Mouse (Mus musculus): ENCODE measurements around the gene Gabpa. TPM values are rescaled to one million over a fixed set of nuclear protein-coding genes. Genes with fewer than 3 reads are reported as not detected.

The Gabpa gene
- 30.6 and 32.0 TPM in 2 replicates for polyA plus RNA-seq (2015; fragmentation: Nextera tagmentation; extraction: Ambion mirVana)

DNA sequence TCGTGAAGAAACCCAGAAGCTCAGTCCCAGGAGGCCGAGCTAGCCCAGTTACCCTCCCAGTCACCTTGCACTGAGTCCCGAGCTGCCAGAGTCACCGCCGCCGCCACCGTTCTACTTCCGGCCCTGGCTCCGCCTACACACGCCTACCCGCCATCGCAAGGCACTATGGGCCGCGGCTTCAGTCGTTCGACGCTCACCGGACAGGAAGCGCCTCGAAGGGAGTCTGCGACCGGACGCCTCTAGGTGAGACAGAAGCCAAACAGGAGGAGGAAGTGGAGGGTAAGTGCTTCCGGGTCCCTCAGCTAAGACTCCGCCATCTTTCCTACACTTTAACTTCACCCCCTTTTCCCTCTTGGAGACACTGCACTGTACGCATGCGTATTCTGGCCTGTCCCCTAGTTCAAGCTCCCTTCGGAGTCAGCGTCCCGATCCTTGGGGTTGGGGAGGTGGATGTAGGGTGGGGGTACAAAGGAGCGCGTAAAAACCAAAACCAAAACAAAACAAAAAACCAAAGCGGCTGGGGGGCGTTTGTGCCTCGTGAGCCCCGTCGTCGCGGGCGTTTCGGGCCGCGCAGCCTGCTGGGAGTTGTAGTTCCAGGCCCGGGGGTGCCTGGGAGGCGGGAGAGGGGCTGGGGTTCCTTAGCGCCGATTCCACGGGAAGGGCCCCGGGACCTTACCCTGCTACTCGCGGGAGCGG, at the start of gene Gabpa:
Gabpa (plus strand) TSS at position 181 of the 696 bp plus-strand sequence.
- Histone ChIP-seq H3K36me3 (peaks cover 27% of the 10 kb centered on the region), H3K27ac (peak within 1 kb of the TSS; percentile 99), H3K9ac (peak within 1 kb of the TSS; percentile 99), H3K4me3 (peak within 1 kb of the TSS; percentile 98), H3K27me3 (no peaks in the 10 kb centered on the region), H3K4me1 (peaks cover 28% of the 10 kb centered on the region), H3K4me2 (peak within 1 kb of the TSS; percentile 57), H3K9me3 (no peaks in the 10 kb centered on the region)
- peak; percentile 94 for ATAC-seq (ENCODE audit: insufficient number of reproducible peaks, low FRiP score, low TSS enrichment, low read depth)
- WGBS: under 1% methylated on average over 49 of the region's 52 CpGs

- H3K4me3 ChIP-seq: no peak overlapping the region
- H3K4me1 ChIP-seq: no peaks in the 10 kb centered on the region
- no peak overlapping the region for H3K4me2 ChIP-seq
- ATAC-seq (ENCODE audit: insufficient number of reproducible peaks, low FRiP score, low TSS enrichment, low read depth): no peak
- no peak overlapping the region for H3K27ac ChIP-seq
- no peak overlapping the region for H3K9ac ChIP-seq
- WGBS: 19% methylated on average over 7 of the region's 7 CpGs
- no peaks in the 10 kb centered on the region for H3K27me3 ChIP-seq
- no peaks in the 10 kb centered on the region for H3K36me3 ChIP-seq
- H3K9me3 ChIP-seq: no peaks in the 10 kb centered on the region
Observed at GRCm38 (mm10) chr16:84784966-84785365, 49.8 kb upstream of the Gabpa start.

- H3K27me3 ChIP-seq: no peaks in the 10 kb centered on the region
- no peaks in the 10 kb centered on the region for H3K4me1 ChIP-seq
- H3K27ac ChIP-seq: no peak overlapping the region
- H3K36me3 ChIP-seq: no peaks in the 10 kb centered on the region
- no peak for ATAC-seq (ENCODE audit: insufficient number of reproducible peaks, low FRiP score, low TSS enrichment, low read depth)
- no peak overlapping the region for H3K4me2 ChIP-seq
- H3K9ac ChIP-seq: no peak overlapping the region
- no peak overlapping the region for H3K4me3 ChIP-seq
- H3K9me3 ChIP-seq: no peaks in the 10 kb centered on the region
- 76% methylated on average over 2 of the region's 2 CpGs for WGBS
Observed at GRCm38 (mm10) chr16:84790595-84791165, 44.0 kb upstream of the Gabpa start.

- WGBS: 83% methylated on average over 14 of the region's 14 CpGs
- H3K36me3 ChIP-seq: no peaks in the 10 kb centered on the region
- no peak for ATAC-seq (ENCODE audit: insufficient number of reproducible peaks, low FRiP score, low TSS enrichment, low read depth)
- H3K4me1 ChIP-seq: no peaks in the 10 kb centered on the region
- no peaks in the 10 kb centered on the region for H3K9me3 ChIP-seq
- no peak overlapping the region for H3K9ac ChIP-seq
- H3K4me2 ChIP-seq: no peak overlapping the region
- no peaks in the 10 kb centered on the region for H3K27me3 ChIP-seq
- no peak overlapping the region for H3K27ac ChIP-seq
- no peak overlapping the region for H3K4me3 ChIP-seq
Observed at GRCm38 (mm10) chr16:84793401-84793800, 41.3 kb upstream of the Gabpa start.

- H3K4me1 ChIP-seq: no peaks in the 10 kb centered on the region
- no peaks in the 10 kb centered on the region for H3K36me3 ChIP-seq
- no peak overlapping the region for H3K4me2 ChIP-seq
- H3K9me3 ChIP-seq: no peaks in the 10 kb centered on the region
- H3K27me3 ChIP-seq: no peaks in the 10 kb centered on the region
- H3K27ac ChIP-seq: no peak overlapping the region
- H3K4me3 ChIP-seq: no peak overlapping the region
- no peak overlapping the region for H3K9ac ChIP-seq
- 60% methylated on average over 3 of the region's 3 CpGs for WGBS
- no peak for ATAC-seq (ENCODE audit: insufficient number of reproducible peaks, low FRiP score, low TSS enrichment, low read depth)
Observed at GRCm38 (mm10) chr16:84795337-84795736, 39.4 kb upstream of the Gabpa start.

GRCm38 (mm10) chr16:84796678-84797077, 38.0 kb upstream of the Gabpa start:
- H3K36me3 ChIP-seq: no peaks in the 10 kb centered on the region
- H3K4me3 ChIP-seq: no peak overlapping the region
- no peaks in the 10 kb centered on the region for H3K4me1 ChIP-seq
- ATAC-seq (ENCODE audit: insufficient number of reproducible peaks, low FRiP score, low TSS enrichment, low read depth): no peak
- no peak overlapping the region for H3K4me2 ChIP-seq
- H3K27ac ChIP-seq: no peak overlapping the region
- no peak overlapping the region for H3K9ac ChIP-seq
- 77% methylated on average over 9 of the region's 9 CpGs for WGBS
- no peaks in the 10 kb centered on the region for H3K9me3 ChIP-seq
- H3K27me3 ChIP-seq: no peaks in the 10 kb centered on the region

GRCm38 (mm10) chr16:84800038-84800437, 34.7 kb upstream of the Gabpa start:
- Histone ChIP-seq H3K36me3 (no peaks in the 10 kb centered on the region), H3K4me3 (no peak overlapping the region), H3K4me1 (no peaks in the 10 kb centered on the region), H3K9ac (no peak overlapping the region), H3K27me3 (no peaks in the 10 kb centered on the region), H3K9me3 (no peaks in the 10 kb centered on the region), H3K4me2 (no peak overlapping the region), H3K27ac (no peak overlapping the region)
- 93% methylated on average over 1 of the region's 2 CpGs for WGBS
- no peak for ATAC-seq (ENCODE audit: insufficient number of reproducible peaks, low FRiP score, low TSS enrichment, low read depth)

GRCm38 (mm10) chr16:84802217-84802616, 32.5 kb upstream of the Gabpa start:
- 52% methylated on average over 6 of the region's 6 CpGs for WGBS
- H3K4me1 ChIP-seq: no peaks in the 10 kb centered on the region
- ATAC-seq (ENCODE audit: insufficient number of reproducible peaks, low FRiP score, low TSS enrichment, low read depth): no peak
- no peaks in the 10 kb centered on the region for H3K36me3 ChIP-seq
- H3K4me3 ChIP-seq: no peak overlapping the region
- H3K4me2 ChIP-seq: no peak overlapping the region
- H3K9ac ChIP-seq: no peak overlapping the region
- no peak overlapping the region for H3K27ac ChIP-seq
- H3K9me3 ChIP-seq: no peaks in the 10 kb centered on the region
- no peaks in the 10 kb centered on the region for H3K27me3 ChIP-seq

GRCm38 (mm10) chr16:84804866-84805265, 29.9 kb upstream of the Gabpa start:
- H3K9me3 ChIP-seq: no peaks in the 10 kb centered on the region
- 48% methylated on average over 5 of the region's 5 CpGs for WGBS

GRCm38 (mm10) chr16:84806175-84806574, 28.6 kb upstream of the Gabpa start:
- no peaks in the 10 kb centered on the region for H3K4me1 ChIP-seq
- H3K27me3 ChIP-seq: no peaks in the 10 kb centered on the region
- no peaks in the 10 kb centered on the region for H3K36me3 ChIP-seq
- no peak for ATAC-seq (ENCODE audit: insufficient number of reproducible peaks, low FRiP score, low TSS enrichment, low read depth)
- H3K27ac ChIP-seq: no peak overlapping the region
- no peak overlapping the region for H3K4me3 ChIP-seq
- WGBS: 87% methylated on average over 3 of the region's 3 CpGs
- no peaks in the 10 kb centered on the region for H3K9me3 ChIP-seq
- H3K9ac ChIP-seq: no peak overlapping the region
- no peak overlapping the region for H3K4me2 ChIP-seq

More at GRCm38 (mm10) chr16:84804866-84805265, 29.9 kb upstream of the Gabpa start:
- no peak overlapping the region for H3K4me3 ChIP-seq
- H3K4me2 ChIP-seq: no peak overlapping the region
- no peaks in the 10 kb centered on the region for H3K27me3 ChIP-seq
- H3K27ac ChIP-seq: no peak overlapping the region
- no peaks in the 10 kb centered on the region for H3K36me3 ChIP-seq
- H3K4me1 ChIP-seq: no peaks in the 10 kb centered on the region
- no peak for ATAC-seq (ENCODE audit: insufficient number of reproducible peaks, low FRiP score, low TSS enrichment, low read depth)
- no peak overlapping the region for H3K9ac ChIP-seq

- Histone ChIP-seq H3K4me3 (no peak overlapping the region), H3K9me3 (no peaks in the 10 kb centered on the region), H3K9ac (no peak overlapping the region), H3K27ac (no peak overlapping the region), H3K4me1 (no peaks in the 10 kb centered on the region), H3K4me2 (no peak overlapping the region), H3K36me3 (no peaks in the 10 kb centered on the region), H3K27me3 (no peaks in the 10 kb centered on the region)
- ATAC-seq (ENCODE audit: insufficient number of reproducible peaks, low FRiP score, low TSS enrichment, low read depth): no peak
- WGBS: 91% methylated on average over 7 of the region's 7 CpGs
Observed at GRCm38 (mm10) chr16:84807874-84808273, 26.9 kb upstream of the Gabpa start.

GRCm38 (mm10) chr16:84810254-84810653, 24.5 kb upstream of the Gabpa start:
- H3K9ac ChIP-seq: no peak overlapping the region
- no peak overlapping the region for H3K4me3 ChIP-seq
- ATAC-seq (ENCODE audit: insufficient number of reproducible peaks, low FRiP score, low TSS enrichment, low read depth): no peak
- H3K4me1 ChIP-seq: no peaks in the 10 kb centered on the region
- WGBS: 93% methylated on average over 1 of the region's 1 CpGs
- H3K36me3 ChIP-seq: no peaks in the 10 kb centered on the region
- H3K9me3 ChIP-seq: no peaks in the 10 kb centered on the region
- H3K4me2 ChIP-seq: no peak overlapping the region
- no peaks in the 10 kb centered on the region for H3K27me3 ChIP-seq
- H3K27ac ChIP-seq: no peak overlapping the region
